Comparison of ENCODE assay signal across 14 mouse cellular contexts in the genomic region with DNA sequence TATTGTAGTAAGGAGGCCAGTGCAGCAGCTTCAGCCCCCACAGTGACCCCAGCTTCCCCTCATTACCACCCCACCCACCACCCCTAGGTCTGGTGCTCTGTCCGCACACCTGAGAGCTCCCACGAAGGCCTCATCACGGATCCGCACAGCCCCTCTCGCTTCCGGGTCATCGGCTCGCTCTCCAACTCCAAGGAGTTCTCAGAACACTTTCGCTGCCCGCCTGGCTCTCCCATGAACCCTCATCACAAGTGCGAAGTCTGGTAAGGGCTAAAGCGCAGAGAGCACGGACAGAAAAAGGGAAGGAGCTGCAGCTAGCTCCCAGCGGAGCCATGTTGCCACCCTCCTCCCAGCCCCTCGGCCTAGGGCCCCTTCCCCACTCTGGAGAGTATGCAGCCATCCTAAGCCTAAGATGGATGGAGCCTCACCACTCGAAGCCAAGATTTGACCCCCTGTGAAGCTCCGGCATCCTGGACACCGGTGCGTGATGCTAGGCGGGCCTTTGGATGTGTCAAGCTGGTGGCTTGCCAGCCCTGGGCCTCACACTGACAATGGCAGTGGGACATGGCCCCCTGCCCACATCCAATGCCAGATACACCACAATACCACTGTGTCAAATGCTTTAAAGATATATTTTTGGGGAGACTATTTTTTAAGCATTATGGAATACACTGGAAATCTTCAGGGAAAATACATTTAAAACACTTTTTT.
"Had no signal": no experiment of that assay in that cellular context is flagged by ENCODE, and none has a peak within 500 bp of the region (broad histone marks: within the 10 kb centered on the region; RNA-seq: fewer than 3 reads in every experiment).

No protein-coding gene starts in this region.

- DNase-seq: liver; liver, embryonic 13.5 days; liver, postnatal 0 days; lung, postnatal 14 days; right cerebral cortex, postnatal 25 days; thymus, postnatal 4 days had no signal

- H3K4me1 ChIP-seq: limb, embryonic 12.5 days; midbrain, embryonic 12.5 days; neural tube, embryonic 13.5 days had no signal

- ATAC-seq: liver, postnatal 0 days had no signal

- H3K27ac ChIP-seq: left cerebral cortex, adult 2 months; limb, embryonic 12.5 days; liver, embryonic 13.5 days; lung, embryonic 15.5 days; macrophage; midbrain, embryonic 12.5 days; neural tube, embryonic 13.5 days; stomach, postnatal 0 days had no signal

- H3K9ac ChIP-seq: limb, embryonic 12.5 days; liver, embryonic 13.5 days; liver, postnatal 0 days; lung, embryonic 15.5 days; midbrain, embryonic 12.5 days; neural tube, embryonic 13.5 days had no signal

- H3K4me3 ChIP-seq: left cerebral cortex, adult 2 months; limb, embryonic 12.5 days; liver, embryonic 13.5 days; lung, embryonic 15.5 days; megakaryocyte, embryonic 14.5 days; midbrain, embryonic 12.5 days; neural tube, embryonic 13.5 days had no signal

- H3K4me2 ChIP-seq: limb, embryonic 12.5 days; liver, embryonic 13.5 days; lung, embryonic 15.5 days; midbrain, embryonic 12.5 days; neural tube, embryonic 13.5 days had no signal

- H3K9me3 ChIP-seq: liver, embryonic 13.5 days; lung, embryonic 15.5 days; neural tube, embryonic 13.5 days had no signal

- H3K27me3 ChIP-seq: limb, embryonic 12.5 days; liver, embryonic 13.5 days; lung, embryonic 15.5 days; midbrain, embryonic 12.5 days; neural tube, embryonic 13.5 days had no signal
